Mouse (Mus musculus): Measurements from ENCODE around the gene Zdhhc16. TPM values are rescaled to one million over a fixed set of nuclear protein-coding genes. Genes with fewer than 3 reads are reported as not detected.

Zdhhc16 gene
- polyA plus RNA-seq, 1 experiment, result 66.1 TPM

- peak in 1 of 2 experiments; percentile 28 for DNase-seq (ENCODE audit: extremely low spot score in 1 of 2, low spot score in 1 of 2)
These were observed 48.9 kb downstream of the Zdhhc16 start for GRCm38 (mm10) chr19:41981931-41982790.

- DNase-seq (ENCODE audit: extremely low spot score in 1 of 2, low spot score in 1 of 2), result no peak
These were observed 49.5 kb downstream of the Zdhhc16 start for GRCm38 (mm10) chr19:41982791-41983150.

GRCm38 (mm10) chr19:41985994-41986393, 52.7 kb downstream of the Zdhhc16 start:
- DNase-seq (ENCODE audit: extremely low spot score in 1 of 2, low spot score in 1 of 2), result no peak

DNA sequence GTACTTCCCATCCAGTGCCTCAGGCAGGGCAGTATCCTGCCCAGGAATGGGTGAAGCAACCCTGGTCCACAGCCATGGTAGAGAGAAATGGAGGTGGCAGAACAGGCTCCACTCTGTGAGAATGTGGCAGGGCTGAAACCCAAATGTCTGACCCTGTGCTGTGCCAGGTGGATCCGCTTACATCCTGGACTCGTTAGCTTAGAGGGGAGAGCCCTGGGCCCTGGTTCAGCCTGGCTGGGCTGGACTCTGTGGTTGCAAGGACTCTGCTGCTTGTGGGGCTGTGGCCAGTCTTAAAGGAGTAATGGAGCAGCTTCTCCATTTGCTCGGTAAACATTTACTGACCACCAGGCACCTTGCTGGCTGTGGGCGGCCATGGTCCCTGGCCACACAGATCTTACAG, 53.9 kb downstream of the Zdhhc16 start:
- no peak for DNase-seq (ENCODE audit: extremely low spot score in 1 of 2, low spot score in 1 of 2)

DNA sequence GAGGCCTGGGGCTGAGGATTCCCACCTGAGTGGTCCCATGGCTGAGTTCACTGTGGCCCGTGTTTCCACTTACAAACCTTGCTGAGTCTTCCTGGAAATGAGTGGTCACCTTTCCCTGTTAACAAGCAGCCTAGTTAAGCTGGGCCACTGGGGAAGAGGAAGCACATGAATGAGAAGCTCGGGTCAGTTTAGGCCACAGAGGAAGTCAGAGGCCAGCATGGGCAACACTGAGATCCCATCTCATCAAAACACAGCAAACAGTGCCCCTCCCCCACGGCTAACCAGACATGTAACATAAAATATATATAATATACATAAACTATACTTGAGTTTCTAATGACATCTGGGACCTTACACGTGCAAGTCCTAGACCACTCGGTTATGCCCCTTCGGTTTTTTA, 56.5 kb downstream of the Zdhhc16 start:
- no peak for DNase-seq (ENCODE audit: extremely low spot score in 1 of 2, low spot score in 1 of 2)

DNA sequence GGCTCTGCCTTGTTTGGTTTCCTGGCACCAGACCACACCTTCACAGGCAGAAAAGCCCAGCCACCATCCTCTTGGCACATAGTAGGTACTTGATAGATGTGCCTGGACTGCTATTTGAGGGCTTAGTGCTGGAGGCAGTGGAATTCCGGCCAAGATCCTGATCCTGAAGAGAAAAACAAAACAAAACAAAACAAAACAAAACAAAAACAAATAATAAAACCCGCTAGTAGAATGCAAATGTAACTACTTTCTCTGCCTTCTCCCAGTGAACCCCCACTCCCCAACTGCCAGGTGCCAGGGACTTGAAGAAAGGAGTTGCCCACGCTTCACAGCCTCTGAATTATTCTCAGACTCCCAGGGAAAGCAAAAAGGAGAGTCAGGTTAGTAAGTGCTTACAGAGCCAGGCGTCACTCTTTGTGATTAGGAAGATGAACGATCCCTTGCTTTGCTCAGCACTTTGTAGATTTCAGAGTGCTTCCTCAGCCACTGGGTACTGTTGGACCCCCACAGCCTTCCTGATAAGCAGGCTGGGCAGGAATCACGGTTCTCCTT, 58.7 kb downstream of the Zdhhc16 start:
- peak in 1 of 2 experiments; percentile 26 for DNase-seq (ENCODE audit: extremely low spot score in 1 of 2, low spot score in 1 of 2)

GRCm38 (mm10) chr19:41992971-41993370, 59.7 kb downstream of the Zdhhc16 start:
- DNase-seq (ENCODE audit: extremely low spot score in 1 of 2, low spot score in 1 of 2), result no peak

DNA sequence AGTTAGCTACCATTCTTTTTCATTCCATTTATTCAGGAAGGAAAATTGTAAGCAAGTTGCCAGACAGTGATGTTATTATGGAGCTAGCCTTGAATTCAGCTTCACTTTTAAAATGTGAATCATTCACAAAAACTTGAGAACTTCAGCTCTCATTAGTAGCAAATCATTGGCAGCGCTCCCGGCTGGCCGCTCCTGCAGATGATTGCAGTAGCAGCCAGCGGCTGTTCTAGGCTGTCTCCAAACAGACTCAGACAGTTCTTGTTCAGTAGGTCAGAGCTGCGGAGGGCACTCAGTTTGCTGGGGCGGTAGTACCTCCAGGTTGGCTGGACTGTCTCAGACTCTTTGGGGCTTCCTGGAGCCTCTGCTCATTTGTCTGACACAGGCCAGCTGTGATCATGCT, 60.2 kb downstream of the Zdhhc16 start:
- peak; percentile 46 to 88 for DNase-seq (ENCODE audit: extremely low spot score in 1 of 2, low spot score in 1 of 2)

Other genes with a start within 250 kb of the Zdhhc16 start
- gene Slit1, start 189.8 kb upstream of the Zdhhc16 start, polyA plus RNA-seq (2012; rRNA removed), result 18.7 and 28.3 TPM in 2 replicates
- 3.5 and 3.8 TPM in 2 replicates for gene Arhgap19, start 131.4 kb upstream of the Zdhhc16 start, polyA plus RNA-seq (2012; rRNA removed)
- gene Frat1, start 103.5 kb upstream of the Zdhhc16 start, polyA plus RNA-seq (2012; rRNA removed), result 10.8 and 11.1 TPM in 2 replicates
- gene Frat2, start 85.3 kb upstream of the Zdhhc16 start, polyA plus RNA-seq (2012; rRNA removed), result 7.5 and 8.3 TPM in 2 replicates
- 17.0 and 19.0 TPM in 2 replicates for gene Rrp12, start 37.3 kb upstream of the Zdhhc16 start, polyA plus RNA-seq (2012; rRNA removed)
- gene Pgam1, start 21.6 kb upstream of the Zdhhc16 start, polyA plus RNA-seq (2012; rRNA removed), result 727 and 788 TPM in 2 replicates
- 25.1 and 28.0 TPM in 2 replicates for gene Exosc1, start 57 bp upstream of the Zdhhc16 start, polyA plus RNA-seq (2012; rRNA removed)
- gene Mms19, start 47.7 kb downstream of the Zdhhc16 start, polyA plus RNA-seq (2012; rRNA removed), result 56.3 and 61.7 TPM in 2 replicates
- gene Ubtd1, start 48.3 kb downstream of the Zdhhc16 start, polyA plus RNA-seq (2012; rRNA removed), result 21.6 and 21.9 TPM in 2 replicates
- 0.16 and 0.55 TPM in 2 replicates for gene Ankrd2, start 102.5 kb downstream of the Zdhhc16 start, polyA plus RNA-seq (2012; rRNA removed)
- gene Hoga1, start 112.1 kb downstream of the Zdhhc16 start, polyA plus RNA-seq (2012; rRNA removed), result 1.5 and 2.0 TPM in 2 replicates
- gene 4933411K16Rik, start 118.8 kb downstream of the Zdhhc16 start, polyA plus RNA-seq (2012; rRNA removed), result 0.08 and 0.14 TPM in 2 replicates
- 87.9 and 94.1 TPM in 2 replicates for gene Morn4, start 152.9 kb downstream of the Zdhhc16 start, polyA plus RNA-seq (2012; rRNA removed)
- gene Pi4k2a, start 157.0 kb downstream of the Zdhhc16 start, polyA plus RNA-seq (2012; rRNA removed), result 46.8 and 51.4 TPM in 2 replicates
- 31.3 and 38.3 TPM in 2 replicates for gene Avpi1, start 195.6 kb downstream of the Zdhhc16 start, polyA plus RNA-seq (2012; rRNA removed)
- 14.4 and 17.2 TPM in 2 replicates for gene Marveld1, start 213.9 kb downstream of the Zdhhc16 start, polyA plus RNA-seq (2012; rRNA removed)
- 99.8 and 113 TPM in 2 replicates for gene Zfyve27, start 230.5 kb downstream of the Zdhhc16 start, polyA plus RNA-seq (2012; rRNA removed)